Mouse (Mus musculus) olfactory bulb, adult 2 months (tissue): ENCODE measurements around the gene Lrig2. TPM values are rescaled to one million over a fixed set of nuclear protein-coding genes. Genes with fewer than 3 reads are reported as not detected.

Experiments used
- H3K27ac ChIP-seq: fragments of 200-500 bp; 2 replicates; pipeline ENCODE4 v1.5.1; 2012; ENCODE audit warnings: low read depth, low read length; ENCODE audit not compliant: insufficient read depth
- H3K4me1 ChIP-seq: fragments of 200-500 bp; 2 replicates; pipeline ENCODE4 v1.6.1; 2012; ENCODE audit warnings: low read length; ENCODE audit not compliant: control insufficient read depth, insufficient read depth
- H3K4me3 ChIP-seq: fragments of 200-500 bp; 2 replicates; pipeline ENCODE4 v1.5.1; 2012; ENCODE audit warnings: mild to moderate bottlenecking, low read depth, low read length, moderate library complexity; ENCODE audit not compliant: insufficient read depth
- CTCF ChIP-seq: fragments of 200-500 bp; IDR thresholded peaks from 2 replicates; pipeline ENCODE4 v1.5.1; 2012; ENCODE audit warnings: low read depth, mild to moderate bottlenecking, low read length, moderate library complexity; ENCODE audit not compliant: insufficient read depth
- POLR2A ChIP-seq: fragments of 200-500 bp; IDR thresholded peaks from 2 replicates; pipeline ENCODE4 v1.6.1; 2012; ENCODE audit warnings: mild to moderate bottlenecking, low read depth, low read length, moderate library complexity; ENCODE audit not compliant: insufficient read depth
- WGBS: fragments of 180-500 bp; shearing (Covaris S2); methylation state at CpG from one replicate; pipeline ENCODE4 v1.1.7; 2018; 5-methylcytosine and 5-hydroxymethylcytosine counted together
- polyA plus RNA-seq: library from polyadenylated mRNA; stranded (reverse); fragments of >200 nt; gene quantifications from 2 replicates; pipeline ENCODE4 v1.2.4, GENCODE M21; 2012; ENCODE audit warnings: low replicate concordance; ENCODE audit not compliant: missing spikeins, insufficient read depth, insufficient read length

Gene Lrig2
- polyA plus RNA-seq = not detected in 2 replicates

DNA sequence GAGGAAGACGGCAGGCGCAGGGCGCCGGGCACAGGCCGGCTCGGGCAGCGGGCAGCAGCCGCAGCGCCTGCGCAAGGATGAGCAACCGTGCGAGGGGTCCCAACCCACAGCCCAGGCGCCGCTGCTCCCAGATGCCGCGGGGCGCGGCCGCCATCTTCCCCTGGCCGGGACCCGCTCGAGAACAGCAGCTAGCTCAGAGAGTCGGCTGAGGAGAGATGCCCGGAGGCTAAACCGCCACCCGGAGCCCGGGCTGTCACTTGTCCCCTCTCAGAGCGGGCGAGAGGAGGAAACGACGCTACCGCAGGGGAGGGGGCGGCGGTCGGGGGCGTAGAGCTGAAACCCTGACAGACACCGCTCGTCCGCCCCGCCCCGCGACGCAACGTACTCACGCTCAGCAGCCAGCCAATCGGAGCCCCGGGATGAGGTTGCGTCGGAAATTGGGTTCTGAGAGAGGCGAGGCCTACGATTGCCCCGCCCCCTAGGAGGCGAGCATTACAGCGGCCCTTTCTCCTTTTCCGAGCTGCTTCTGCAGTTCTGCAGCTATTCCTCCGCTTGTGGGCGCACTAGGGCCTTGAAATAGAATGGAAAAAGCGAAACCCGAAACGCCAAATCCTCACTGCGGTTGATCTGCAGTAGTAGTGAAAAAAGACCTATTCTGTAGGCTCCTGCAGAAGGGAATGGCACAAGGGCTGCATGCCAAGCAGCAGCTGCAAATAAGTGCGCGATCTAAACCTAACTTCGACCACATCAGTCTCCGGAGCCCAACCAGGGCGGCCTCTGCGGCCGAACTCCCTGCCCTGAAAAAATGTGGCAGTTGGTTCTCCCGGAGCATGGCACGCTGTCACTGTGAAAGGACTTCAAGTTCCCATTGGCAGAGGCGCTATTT is at the start of gene Lrig2:
TSS of gene Lrig2 (minus strand) at position 381 of the 886 bp plus-strand sequence.
- Histone ChIP-seq H3K4me3 (peak within 1 kb of the TSS; percentile 87), H3K27ac (peak within 1 kb of the TSS; percentile 96), H3K4me1 (0 out of 2 replicates have a peak, but pooled peaks cover 2% of the 10 kb centered on the region)
- TF ChIP-seq CTCF = peak; percentile 73
- TF ChIP-seq POLR2A = peak; percentile 90
- under 1% methylated on average over 71 of the region's 71 CpGs for WGBS

DNA sequence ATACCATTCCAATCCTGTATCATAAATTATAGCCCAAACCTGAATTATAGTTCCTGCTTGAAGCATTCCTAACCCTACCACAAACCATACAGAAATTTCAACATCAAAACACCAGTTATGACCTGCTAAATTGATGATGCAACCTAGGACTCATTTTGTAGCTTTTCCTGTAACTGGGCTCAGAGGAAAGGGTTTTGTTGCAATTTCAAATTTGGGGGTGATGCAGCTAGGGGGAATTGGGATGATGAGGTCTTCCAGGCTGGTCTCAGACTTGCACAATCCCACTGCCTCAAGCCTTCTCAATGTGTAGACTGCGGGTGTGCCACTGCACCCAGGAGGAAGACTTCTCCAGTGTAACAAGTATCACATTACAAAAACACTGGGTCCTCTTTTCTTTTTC is 44.9 kb upstream of the Lrig2 start:
- no peak overlapping the region for H3K4me3 ChIP-seq
- WGBS = 97% methylated on average over 1 of the region's 1 CpGs
- TF ChIP-seq CTCF = no peak
- no peak for TF ChIP-seq POLR2A
- no peak overlapping the region for H3K27ac ChIP-seq
- no peaks in the 10 kb centered on the region for H3K4me1 ChIP-seq

DNA sequence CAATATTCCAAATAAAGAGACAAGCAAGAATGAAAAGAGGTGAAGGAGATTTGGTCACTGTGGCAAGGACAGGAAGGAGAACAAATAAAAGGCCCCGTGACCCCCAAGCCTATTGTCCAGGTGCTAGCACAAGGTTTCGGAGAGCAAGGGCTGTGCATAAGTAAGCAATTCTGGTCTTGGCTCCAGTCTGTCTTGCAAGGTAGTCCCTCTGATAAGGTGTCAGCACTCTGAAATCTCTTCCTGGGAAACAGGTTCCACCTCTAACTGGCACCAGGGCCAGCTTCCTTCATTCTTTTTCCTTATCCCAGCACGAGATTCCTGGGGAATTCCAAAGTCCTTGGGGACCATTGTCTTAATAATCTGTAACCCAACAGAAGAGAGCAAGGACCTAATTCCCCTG is 38.9 kb upstream of the Lrig2 start:
- WGBS = 73% methylated on average over 3 of the region's 3 CpGs
- H3K4me3 ChIP-seq = no peak overlapping the region
- H3K4me1 ChIP-seq = no peaks in the 10 kb centered on the region
- no peak overlapping the region for H3K27ac ChIP-seq
- TF ChIP-seq POLR2A (no peak), CTCF (no peak)

DNA sequence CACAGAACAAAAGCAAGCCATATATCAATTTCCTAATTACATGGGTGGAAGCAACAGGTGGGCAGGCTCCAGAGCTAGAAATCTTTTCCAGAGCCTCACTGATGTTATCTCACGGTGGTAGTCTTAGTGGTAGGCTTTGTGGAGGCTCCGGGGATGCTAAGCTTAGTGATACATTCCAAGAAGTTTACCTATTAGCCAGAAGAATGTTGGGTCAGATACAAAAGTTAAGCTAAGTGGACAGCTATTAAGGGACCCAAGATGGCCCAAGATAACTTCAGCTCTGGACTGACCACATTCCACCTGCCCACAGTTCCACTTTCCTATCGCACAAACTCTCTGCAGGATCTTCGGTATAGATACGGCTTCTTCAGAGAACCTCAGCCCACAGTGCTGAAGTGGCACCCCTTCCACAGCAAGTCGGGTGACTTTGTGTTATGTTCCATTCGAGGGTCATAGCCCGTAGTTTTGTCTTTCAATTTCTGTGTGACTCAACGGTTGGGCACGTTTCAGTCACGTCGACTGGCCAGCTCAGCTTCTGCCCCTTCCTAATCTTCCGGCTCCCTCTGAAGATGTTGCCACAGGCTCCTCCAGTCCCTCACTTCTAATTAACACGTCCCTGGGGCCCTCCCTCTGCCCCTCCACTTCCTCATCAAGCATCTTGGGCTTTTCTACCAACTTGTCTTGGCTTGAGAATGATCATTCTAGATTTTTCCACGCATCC is 36.8 kb upstream of the Lrig2 start:
- WGBS = 79% methylated on average over 15 of the region's 15 CpGs

DNA sequence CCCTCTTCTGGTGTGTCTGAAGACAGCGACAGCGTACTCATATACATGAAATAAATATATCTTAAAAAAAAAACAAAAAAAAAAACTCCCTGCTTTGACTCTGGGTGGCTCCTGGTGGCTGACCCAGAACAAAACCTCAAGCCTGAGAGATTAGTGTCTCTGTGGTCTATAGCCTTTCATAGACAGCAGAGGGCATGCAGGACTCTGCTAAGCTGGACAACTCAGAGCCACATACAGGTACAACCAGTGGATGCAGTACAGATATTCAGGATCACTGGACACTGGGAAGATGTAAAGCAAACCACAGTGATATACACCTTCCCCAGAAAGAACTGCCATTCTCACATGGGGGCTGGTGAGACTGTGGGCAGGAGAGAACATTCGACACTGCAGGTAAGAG is 32.1 kb upstream of the Lrig2 start:
- 92% methylated on average over 3 of the region's 3 CpGs for WGBS

More for the DNA sequence above, 36.8 kb upstream of the Lrig2 start:
- H3K4me3 ChIP-seq = no peak overlapping the region
- H3K4me1 ChIP-seq = no peaks in the 10 kb centered on the region
- no peak for TF ChIP-seq CTCF
- no peak for TF ChIP-seq POLR2A
- no peak overlapping the region for H3K27ac ChIP-seq

DNA sequence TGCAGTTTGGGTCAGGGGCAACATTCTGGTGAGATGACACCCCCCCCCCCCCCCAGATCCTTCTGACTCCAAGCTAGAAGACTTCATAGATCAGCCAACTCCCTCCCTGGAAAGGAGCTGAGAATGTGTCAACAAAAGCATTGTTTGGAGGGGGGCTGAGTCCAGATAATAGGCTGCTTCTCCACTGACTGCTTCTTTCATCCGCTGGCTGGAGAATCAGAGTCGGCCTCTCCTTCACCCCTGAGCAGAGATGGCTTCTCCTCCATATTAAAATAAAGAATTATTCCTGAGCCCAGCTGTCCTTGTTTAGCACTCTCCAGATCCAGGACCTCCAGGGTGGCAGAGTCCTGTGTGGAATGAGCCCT is 30.3 kb upstream of the Lrig2 start:
- Histone ChIP-seq H3K4me3 (no peak overlapping the region), H3K4me1 (peaks cover 9% of the 10 kb centered on the region; the same call in 1 of the 2 replicates), H3K27ac (peak overlapping the region; percentile 61; the same call in 1 of the 2 replicates)
- 37% methylated on average over 2 of the region's 2 CpGs for WGBS
- TF ChIP-seq CTCF (no peak), POLR2A (no peak)

More for the DNA sequence above, 32.1 kb upstream of the Lrig2 start:
- Histone ChIP-seq H3K4me3 (no peak overlapping the region), H3K27ac (no peak overlapping the region), H3K4me1 (peaks cover 9% of the 10 kb centered on the region; the same call in 1 of the 2 replicates)
- TF ChIP-seq POLR2A (no peak), CTCF (no peak)

DNA sequence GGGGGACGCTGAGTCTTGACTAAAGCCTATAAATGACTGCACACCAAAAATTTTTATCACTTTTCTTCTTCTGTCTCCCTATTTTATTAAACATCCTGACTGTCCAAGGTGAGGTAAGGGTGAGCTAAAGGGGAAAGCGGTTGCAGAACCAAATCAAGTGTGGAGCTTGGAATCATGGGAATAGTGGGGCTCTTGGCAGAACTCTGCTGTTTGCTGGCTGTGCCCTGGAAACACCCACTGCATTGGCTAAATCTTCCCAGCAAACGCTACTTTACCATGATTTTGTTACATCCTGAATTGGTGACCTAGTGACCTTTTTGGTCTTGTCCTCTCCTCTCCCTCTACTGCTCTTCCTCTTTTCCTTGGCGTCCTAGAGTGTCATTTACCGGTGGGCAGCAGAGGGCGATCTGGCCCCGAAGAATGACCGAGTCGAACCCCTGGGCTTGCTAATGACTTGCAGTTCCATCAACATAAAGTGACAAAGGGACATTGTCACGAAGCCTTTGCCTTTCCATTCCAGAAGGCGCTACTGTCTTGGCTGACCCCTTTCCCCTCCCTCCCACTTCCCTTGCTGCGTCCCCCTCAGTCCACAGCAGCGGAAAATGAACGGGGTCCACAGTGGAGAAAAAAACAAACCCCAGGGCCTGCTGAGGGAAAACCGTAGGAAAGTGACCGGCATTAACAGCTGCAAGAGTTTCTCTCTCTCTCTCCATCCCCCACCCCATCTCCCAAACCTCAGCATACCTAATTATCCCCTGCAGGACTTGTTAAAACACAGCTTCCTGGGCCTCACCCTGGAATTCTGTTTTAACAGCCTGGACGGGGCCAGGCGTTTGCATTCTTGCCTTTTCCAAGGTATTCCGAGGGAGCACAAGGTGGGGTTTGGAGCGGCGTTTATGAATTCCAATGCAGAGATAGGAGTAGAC is 29.7 kb upstream of the Lrig2 start:
- 19% methylated on average over 21 of the region's 21 CpGs for WGBS
- H3K27ac ChIP-seq = peak overlapping the region; percentile 61; the same call in 1 of the 2 replicates
- TF ChIP-seq CTCF = peak; percentile 51
- no peak for TF ChIP-seq POLR2A
- H3K4me1 ChIP-seq = peaks cover 9% of the 10 kb centered on the region; the same call in 1 of the 2 replicates
- H3K4me3 ChIP-seq = no peak overlapping the region
